9 mouse cellular contexts compared by ENCODE assay signal in genomic region chr4:114647689-114648088, GRCm38 (mm10).
DNase-seq lines count a peak whose midpoint lies in the region; ATAC-seq and TF ChIP-seq lines count a peak whose summit lies in the region.
"Had no signal": no experiment of that assay in that cellular context is flagged by ENCODE, and none has a peak within 500 bp of the region (broad histone marks: within the 10 kb centered on the region; RNA-seq: fewer than 3 reads in every experiment).

No protein-coding gene starts in this region.

- no peaks in the 10 kb centered on the region for H3K9me3 ChIP-seq in liver, embryonic 12.5 days (replicated peaks)
- no peaks in the 10 kb centered on the region for H3K9me3 ChIP-seq in forebrain, postnatal 0 days (ENCODE audit: low read length)
- no peaks in the 10 kb centered on the region for H3K9me3 ChIP-seq in kidney, postnatal 0 days (replicated peaks; ENCODE audit: low read length)
- no peaks in the 10 kb centered on the region for H3K9me3 ChIP-seq in liver, postnatal 0 days (ENCODE audit: low read length)

- 4% methylated on average over 4 of the region's 4 CpGs for WGBS in liver, embryonic 12.5 days (ENCODE audit: insufficient replicate concordance)
- WGBS in bone marrow, adult 2 months, result 11% methylated on average over 4 of the region's 4 CpGs
- WGBS in forebrain, postnatal 0 days, result 7% methylated on average over 4 of the region's 4 CpGs
- WGBS in kidney, postnatal 0 days, result 13% methylated on average over 4 of the region's 4 CpGs
- WGBS in liver, postnatal 0 days (ENCODE audit: insufficient replicate concordance), result 9% methylated on average over 4 of the region's 4 CpGs

- no peak overlapping the region for H3K9ac ChIP-seq in liver, embryonic 12.5 days
- H3K9ac ChIP-seq in forebrain, postnatal 0 days, result no peak overlapping the region
- H3K9ac ChIP-seq in kidney, postnatal 0 days (ENCODE audit: low read depth, low read length), result no peak overlapping the region
- H3K9ac ChIP-seq in liver, postnatal 0 days (replicated peaks), result no peak overlapping the region

- H3K27me3 ChIP-seq in liver, embryonic 12.5 days (replicated peaks), result peaks cover 24% of the 10 kb centered on the region
- H3K27me3 ChIP-seq in forebrain, postnatal 0 days (ENCODE audit: insufficient read depth, low read length), result peaks cover 9% of the 10 kb centered on the region; the same call in 1 of the 2 replicates
- H3K27me3 ChIP-seq in kidney, postnatal 0 days (ENCODE audit: insufficient read depth, low read length), result peaks cover 3% of the 10 kb centered on the region; the same call in 1 of the 2 replicates
- H3K27me3 ChIP-seq in liver, postnatal 0 days (ENCODE audit: insufficient read depth, low read length), result 0 out of 2 replicates have a peak, but pooled peaks cover 18% of the 10 kb centered on the region

- DNase-seq in liver, result peak; percentile 67
- peak; percentile 71 for DNase-seq in forebrain, postnatal 0 days
- peak; percentile 87 for DNase-seq in kidney, postnatal 0 days (ENCODE audit: low spot score)
- DNase-seq in liver, postnatal 0 days, result peak; percentile 73
- peak; percentile 73 for DNase-seq in ovary, postnatal 14 days (ENCODE audit: low spot score)
- DNase-seq in urinary bladder, postnatal 36 days (ENCODE audit: low spot score in 2 of 2), result peak; percentile 63 to 64

- no peak for TF ChIP-seq EP300 in liver, postnatal 0 days (IDR thresholded peaks at IDR 0.05; ENCODE audit: low read depth)

- H3K4me2 ChIP-seq in liver, embryonic 12.5 days, result no peak overlapping the region
- H3K4me2 ChIP-seq in forebrain, postnatal 0 days (ENCODE audit: low read depth), result no peak overlapping the region
- no peak overlapping the region for H3K4me2 ChIP-seq in kidney, postnatal 0 days (ENCODE audit: low read length)
- no peak overlapping the region for H3K4me2 ChIP-seq in liver, postnatal 0 days (ENCODE audit: low read depth, low read length)

- no peak for ATAC-seq in liver, embryonic 12.5 days
- peak; percentile 57; the same call in 1 of the 2 replicates for ATAC-seq in forebrain, postnatal 0 days
- no peak for ATAC-seq in kidney, postnatal 0 days (replicated peaks; ENCODE audit: low FRiP score, low read depth)
- ATAC-seq in liver, postnatal 0 days, result no peak

- TF ChIP-seq POLR2A in bone marrow, adult 2 months (IDR thresholded peaks at IDR 0.05; ENCODE audit: borderline replicate concordance, control insufficient read depth, low read depth, low read length), result no peak

- peak; percentile 94 for TF ChIP-seq CTCF in bone marrow, adult 2 months (IDR thresholded peaks at IDR 0.05; ENCODE audit: control insufficient read depth, insufficient read depth, low read length)
- peak; percentile 88 for TF ChIP-seq CTCF in forebrain, postnatal 0 days (IDR thresholded peaks at IDR 0.05; ENCODE audit: low read depth)
- TF ChIP-seq CTCF in kidney, postnatal 0 days (IDR thresholded peaks at IDR 0.05; ENCODE audit: low read depth), result peak; percentile 96
- peak; percentile 87 for TF ChIP-seq CTCF in liver, postnatal 0 days (IDR thresholded peaks at IDR 0.05; ENCODE audit: low read depth)

- H3K4me1 ChIP-seq in liver, embryonic 12.5 days, result peaks cover 5% of the 10 kb centered on the region
- H3K4me1 ChIP-seq in bone marrow, adult 2 months (ENCODE audit: control insufficient read depth, insufficient read depth, low read length), result peaks cover 2% of the 10 kb centered on the region; the same call in 1 of the 2 replicates
- H3K4me1 ChIP-seq in forebrain, postnatal 0 days (ENCODE audit: insufficient read depth), result no peaks in the 10 kb centered on the region
- H3K4me1 ChIP-seq in kidney, postnatal 0 days (replicated peaks; ENCODE audit: insufficient read depth, low read length), result peaks cover 12% of the 10 kb centered on the region; the same call in 1 of the 2 replicates
- H3K4me1 ChIP-seq in liver, postnatal 0 days (ENCODE audit: insufficient read depth), result 0 out of 2 replicates have a peak, but pooled peaks cover 3% of the 10 kb centered on the region

- no peak overlapping the region for H3K27ac ChIP-seq in liver, embryonic 12.5 days
- no peak overlapping the region for H3K27ac ChIP-seq in bone marrow, adult 2 months (ENCODE audit: control insufficient read depth, insufficient read depth, low read depth, low read length, poor library complexity)
- no peak overlapping the region for H3K27ac ChIP-seq in forebrain, postnatal 0 days (ENCODE audit: low read depth, low read length)
- no peak overlapping the region for H3K27ac ChIP-seq in kidney, postnatal 0 days
- no peak overlapping the region for H3K27ac ChIP-seq in liver, postnatal 0 days (ENCODE audit: low read depth)

- H3K4me3 ChIP-seq in liver, embryonic 12.5 days, result no peak overlapping the region
- no peak overlapping the region for H3K4me3 ChIP-seq in bone marrow, adult 2 months (replicated peaks; ENCODE audit: control insufficient read depth, low read depth, low read length)
- H3K4me3 ChIP-seq in forebrain, postnatal 0 days (ENCODE audit: low read depth, low read length), result no peak overlapping the region
- H3K4me3 ChIP-seq in kidney, postnatal 0 days (replicated peaks; ENCODE audit: low read depth, low read length), result no peak overlapping the region
- H3K4me3 ChIP-seq in liver, postnatal 0 days (ENCODE audit: low read depth, low read length), result no peak overlapping the region
- H3K4me3 ChIP-seq: myocyte had no signal

- no peaks in the 10 kb centered on the region for H3K36me3 ChIP-seq in liver, embryonic 12.5 days
- no peaks in the 10 kb centered on the region for H3K36me3 ChIP-seq in forebrain, postnatal 0 days (ENCODE audit: insufficient read depth)
- H3K36me3 ChIP-seq in kidney, postnatal 0 days (ENCODE audit: insufficient read depth, low read length), result no peaks in the 10 kb centered on the region
- no peaks in the 10 kb centered on the region for H3K36me3 ChIP-seq in liver, postnatal 0 days (replicated peaks; ENCODE audit: insufficient read depth, low read length)
